Mouse (Mus musculus) intestine, embryonic 16.5 days (tissue): ENCODE measurements around the gene Pth2. TPM values are rescaled to one million over a fixed set of nuclear protein-coding genes. Genes with fewer than 3 reads are reported as not detected.

Source experiments
- ATAC-seq: fragments of 200-750 bp; cut with Nextera tagmentation; 2 replicates; pipeline ENCODE4 v1.8.0; 2017; ENCODE audit warnings: moderate TSS enrichment, moderate library complexity
- H3K27ac ChIP-seq: fragments of 300-500 bp; sonication (generic); 2 replicates; pipeline ENCODE4 v1.5.1; 2014; ENCODE audit warnings: mild to moderate bottlenecking, low read length
- H3K27me3 ChIP-seq: fragments of 300-500 bp; sonication (generic); replicated peaks from 2 replicates; pipeline ENCODE4 v1.6.1; 2014; ENCODE audit warnings: low read length, control low read depth, mixed read lengths; ENCODE audit not compliant: control insufficient read depth, insufficient read depth
- H3K36me3 ChIP-seq: fragments of 300-500 bp; sonication (generic); 2 replicates; pipeline ENCODE4 v1.6.1; 2014; ENCODE audit warnings: low read length, control low read depth; ENCODE audit not compliant: control insufficient read depth, insufficient read depth
- H3K4me1 ChIP-seq: fragments of 300-500 bp; sonication (generic); 2 replicates; pipeline ENCODE4 v1.6.1; 2014; ENCODE audit warnings: low read length, control low read depth, mixed read lengths; ENCODE audit not compliant: control insufficient read depth, insufficient read depth
- H3K4me2 ChIP-seq: fragments of 300-500 bp; sonication (generic); 2 replicates; pipeline ENCODE4 v1.6.1; 2014; ENCODE audit warnings: low read depth, low read length, control low read depth
- H3K4me3 ChIP-seq: fragments of 300-500 bp; sonication (generic); 2 replicates; pipeline ENCODE4 v1.5.1; 2014; ENCODE audit warnings: mild to moderate bottlenecking, low read length
- H3K9ac ChIP-seq: fragments of 300-500 bp; sonication (generic); 2 replicates; pipeline ENCODE4 v1.6.1; 2014; ENCODE audit warnings: low read depth, low read length
- H3K9me3 ChIP-seq: fragments of 300-500 bp; sonication (generic); 2 replicates; pipeline ENCODE4 v1.6.1; 2016; ENCODE audit warnings: low read length, control low read depth; ENCODE audit not compliant: control insufficient read depth
- WGBS: fragments of 180-500 bp; shearing (Covaris S2); extraction: QIAGEN DNeasy Blood & Tissue Kit; methylation state at CpG from one replicate; pipeline ENCODE4 v1.1.7; 2014; 5-methylcytosine and 5-hydroxymethylcytosine counted together
- polyA plus RNA-seq: library from polyadenylated mRNA; unstranded; fragments of >200 nt; fragmentation: Nextera tagmentation; extraction: Ambion mirVana; gene quantifications from 2 replicates; pipeline ENCODE4 v1.2.1, GENCODE M21; 2015

The Pth2 gene
- polyA plus RNA-seq, 1 experiment from 2014 or later, result not detected

GRCm38 (mm10) chr7:45213708-45214107 is 32.9 kb downstream of the Pth2 start:
- peaks cover 30% of the 10 kb centered on the region for H3K4me1 ChIP-seq
- no peaks in the 10 kb centered on the region for H3K9me3 ChIP-seq
- peaks cover 21% of the 10 kb centered on the region for H3K27me3 ChIP-seq
- WGBS, result 71% methylated on average over 5 of the region's 5 CpGs
- no peak overlapping the region for H3K4me2 ChIP-seq
- no peak overlapping the region for H3K27ac ChIP-seq
- H3K4me3 ChIP-seq, result no peak overlapping the region
- no peaks in the 10 kb centered on the region for H3K36me3 ChIP-seq
- no peak for ATAC-seq
- no peak overlapping the region for H3K9ac ChIP-seq

- peaks cover 15% of the 10 kb centered on the region for H3K27me3 ChIP-seq
- under 1% methylated on average over 53 of the region's 55 CpGs for WGBS
- peaks cover 10% of the 10 kb centered on the region for H3K36me3 ChIP-seq
- peak within 1 kb of the TSS; percentile 85 for H3K4me2 ChIP-seq
- peak within 1 kb of the TSS; percentile 91 for H3K9ac ChIP-seq
- peaks cover 30% of the 10 kb centered on the region for H3K4me1 ChIP-seq
- H3K9me3 ChIP-seq, result no peaks in the 10 kb centered on the region
- ATAC-seq, result peak; percentile 64
- H3K27ac ChIP-seq, result peak within 1 kb of the TSS; percentile 89
- peak within 1 kb of the TSS; percentile 76 for H3K4me3 ChIP-seq
Measured at GRCm38 (mm10) chr7:45215673-45216441, 35.1 kb downstream of the Pth2 start, which contains the start of gene Tead2. Gene Tead2, plus strand, starts transcription at chr7:45215753.

- Histone ChIP-seq H3K4me3 (peak overlapping the region; percentile 76), H3K9me3 (no peaks in the 10 kb centered on the region), H3K36me3 (peaks cover 10% of the 10 kb centered on the region), H3K4me2 (peak overlapping the region; percentile 85), H3K27me3 (peaks cover 8% of the 10 kb centered on the region; the same call in 1 of the 2 replicates), H3K4me1 (peaks cover 27% of the 10 kb centered on the region), H3K9ac (peak overlapping the region; percentile 91), H3K27ac (peak overlapping the region; percentile 89)
- peak; percentile 83 for ATAC-seq
- WGBS, result 3% methylated on average over 13 of the region's 13 CpGs
Measured at GRCm38 (mm10) chr7:45216442-45217183, 35.8 kb downstream of the Pth2 start.

GRCm38 (mm10) chr7:45221680-45222079 is 40.9 kb downstream of the Pth2 start:
- 79% methylated on average over 2 of the region's 2 CpGs for WGBS
- Histone ChIP-seq H3K36me3 (peaks cover 20% of the 10 kb centered on the region), H3K9ac (no peak overlapping the region), H3K27ac (no peak overlapping the region), H3K9me3 (no peaks in the 10 kb centered on the region), H3K4me3 (no peak overlapping the region), H3K4me1 (peaks cover 11% of the 10 kb centered on the region), H3K4me2 (no peak overlapping the region), H3K27me3 (no peaks in the 10 kb centered on the region)
- ATAC-seq, result no peak

- no peak overlapping the region for H3K27ac ChIP-seq
- H3K4me2 ChIP-seq, result no peak overlapping the region
- H3K27me3 ChIP-seq, result no peaks in the 10 kb centered on the region
- no peaks in the 10 kb centered on the region for H3K4me1 ChIP-seq
- peaks cover 22% of the 10 kb centered on the region for H3K36me3 ChIP-seq
- H3K9ac ChIP-seq, result no peak overlapping the region
- no peak for ATAC-seq
- no peak overlapping the region for H3K4me3 ChIP-seq
- H3K9me3 ChIP-seq, result no peaks in the 10 kb centered on the region
- WGBS, result 86% methylated on average over 7 of the region's 7 CpGs
Measured at GRCm38 (mm10) chr7:45224826-45225225, 44.0 kb downstream of the Pth2 start.

DNA sequence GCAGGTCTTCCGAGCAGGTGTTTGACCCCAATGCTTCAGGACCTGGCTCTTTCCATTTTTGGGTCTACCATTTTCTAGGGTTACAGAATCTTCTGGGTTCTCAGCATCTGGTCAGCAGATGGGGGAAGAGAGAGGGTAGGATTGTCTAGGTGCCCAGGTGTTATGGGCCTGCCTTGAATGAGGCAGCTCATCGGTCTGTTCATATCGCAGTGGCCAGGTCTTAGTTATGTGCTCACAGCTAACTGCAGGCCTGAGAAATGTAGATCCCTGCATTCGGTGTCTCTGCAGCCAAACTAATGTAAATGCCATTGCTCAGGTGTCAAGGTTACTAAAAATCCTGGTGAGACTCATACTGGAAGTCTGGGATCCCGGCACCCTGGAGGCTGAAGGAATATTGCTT is 45.6 kb downstream of the Pth2 start:
- Histone ChIP-seq H3K9ac (no peak overlapping the region), H3K27me3 (no peaks in the 10 kb centered on the region), H3K36me3 (peaks cover 13% of the 10 kb centered on the region; the same call in 1 of the 2 replicates), H3K4me2 (no peak overlapping the region), H3K4me3 (no peak overlapping the region), H3K27ac (no peak overlapping the region), H3K4me1 (no peaks in the 10 kb centered on the region), H3K9me3 (no peaks in the 10 kb centered on the region)
- WGBS, result 91% methylated on average over 5 of the region's 5 CpGs
- no peak for ATAC-seq

DNA sequence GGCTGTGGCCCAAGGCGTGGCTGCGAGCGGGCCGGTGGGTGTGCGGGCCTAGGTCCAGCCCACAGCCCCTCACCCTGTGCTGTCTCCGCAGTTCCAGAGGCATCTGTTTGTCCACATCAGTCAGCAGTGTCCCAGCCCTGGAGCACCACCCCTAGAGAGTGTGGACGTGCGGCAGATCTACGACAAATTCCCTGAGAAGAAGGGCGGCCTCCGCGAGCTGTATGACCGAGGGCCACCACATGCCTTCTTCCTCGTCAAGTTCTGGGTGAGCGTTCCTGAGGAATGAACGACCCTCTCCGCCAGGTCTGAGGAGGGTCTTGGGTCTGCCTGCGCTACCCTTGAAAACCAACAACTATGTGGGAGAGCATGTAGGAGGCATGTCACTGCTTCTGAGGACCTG is 47.8 kb downstream of the Pth2 start:
- H3K4me1 ChIP-seq, result peaks cover 3% of the 10 kb centered on the region
- WGBS, result 95% methylated on average over 18 of the region's 18 CpGs
- peaks cover 10% of the 10 kb centered on the region; the same call in 1 of the 2 replicates for H3K36me3 ChIP-seq

DNA sequence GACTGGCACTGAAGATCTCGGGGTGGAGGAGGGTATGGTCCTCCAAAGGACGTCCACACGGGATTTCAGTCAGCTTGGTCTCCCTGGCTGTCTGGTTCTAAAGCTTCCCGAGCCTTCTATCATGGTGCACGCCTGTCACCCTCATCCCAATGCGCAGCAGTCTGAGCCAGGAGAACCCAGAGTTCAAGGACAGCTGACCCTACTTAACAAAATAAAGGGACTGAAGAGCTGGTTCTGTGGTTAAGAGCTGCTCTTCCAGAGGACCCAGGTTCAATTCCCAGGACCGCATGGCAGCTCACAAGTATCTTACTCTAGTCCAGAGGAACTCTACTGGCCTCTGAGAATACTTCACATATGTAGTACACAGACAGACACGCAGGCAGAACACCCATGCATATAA is 48.3 kb downstream of the Pth2 start:
- WGBS, result 91% methylated on average over 8 of the region's 8 CpGs
- Histone ChIP-seq H3K9ac (no peak overlapping the region), H3K27me3 (no peaks in the 10 kb centered on the region), H3K9me3 (no peaks in the 10 kb centered on the region), H3K4me2 (no peak overlapping the region), H3K36me3 (peaks cover 10% of the 10 kb centered on the region; the same call in 1 of the 2 replicates), H3K27ac (no peak overlapping the region), H3K4me1 (peaks cover 8% of the 10 kb centered on the region), H3K4me3 (no peak overlapping the region)
- ATAC-seq, result no peak

More for the DNA sequence above, 47.8 kb downstream of the Pth2 start:
- no peak overlapping the region for H3K27ac ChIP-seq
- H3K9ac ChIP-seq, result no peak overlapping the region
- no peaks in the 10 kb centered on the region for H3K9me3 ChIP-seq
- H3K4me3 ChIP-seq, result no peak overlapping the region
- no peaks in the 10 kb centered on the region for H3K27me3 ChIP-seq
- H3K4me2 ChIP-seq, result no peak overlapping the region
- no peak for ATAC-seq

DNA sequence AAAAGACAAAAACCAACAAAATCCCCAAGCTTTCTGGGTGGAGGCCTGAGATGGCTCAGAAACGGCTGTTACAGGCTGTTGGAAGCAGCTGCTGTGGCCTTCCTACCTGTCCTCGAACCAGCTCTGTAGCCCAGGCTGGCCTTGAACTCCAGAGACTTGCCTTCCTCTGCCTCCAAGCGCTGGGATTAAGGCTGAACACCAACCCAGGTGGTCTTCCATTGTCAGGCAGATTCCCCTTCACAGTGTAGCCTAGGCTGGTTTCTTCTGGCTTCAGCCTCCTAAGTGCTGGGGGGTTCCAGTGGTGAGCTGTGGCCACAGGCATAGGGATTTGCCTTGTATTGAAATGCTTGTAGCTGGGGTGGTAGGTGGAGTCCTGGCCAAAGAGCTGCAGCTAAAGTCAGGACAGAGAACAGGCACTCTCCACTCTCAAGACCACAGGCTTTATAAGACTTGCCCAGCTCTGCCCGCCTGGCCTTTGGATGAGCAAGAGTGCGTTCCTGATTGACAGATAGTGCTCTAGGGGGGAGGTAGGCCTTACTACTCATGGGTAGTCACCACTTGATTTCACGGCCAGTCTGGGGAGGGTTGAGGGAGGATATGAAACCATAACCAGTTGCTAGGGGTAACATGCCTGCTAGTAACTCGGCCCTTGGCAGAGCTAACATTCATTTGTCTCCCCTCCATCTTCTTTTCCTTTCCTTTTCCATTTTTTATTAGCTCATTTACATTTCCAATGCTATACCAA is 48.8 kb downstream of the Pth2 start:
- no peak overlapping the region for H3K4me3 ChIP-seq
- no peak for ATAC-seq
- no peaks in the 10 kb centered on the region for H3K27me3 ChIP-seq
- no peak overlapping the region for H3K27ac ChIP-seq
- 88% methylated on average over 7 of the region's 7 CpGs for WGBS
- no peak overlapping the region for H3K9ac ChIP-seq
- peaks cover 10% of the 10 kb centered on the region; the same call in 1 of the 2 replicates for H3K36me3 ChIP-seq
- no peaks in the 10 kb centered on the region for H3K9me3 ChIP-seq
- H3K4me1 ChIP-seq, result peaks cover 12% of the 10 kb centered on the region
- no peak overlapping the region for H3K4me2 ChIP-seq
